Mouse (Mus musculus): ENCODE measurements around the gene Ldlrap1. TPM values are rescaled to one million over a fixed set of nuclear protein-coding genes. Genes with fewer than 3 reads are reported as not detected.

The Ldlrap1 gene
- polyA plus RNA-seq, 1 experiment = 19.0 TPM

GRCm38 (mm10) chr4:134753516-134754261 is 14.1 kb downstream of the Ldlrap1 start:
- H3K4me2 ChIP-seq (ENCODE audit: low read depth) = no peak overlapping the region
- no peak for TF ChIP-seq MYOG (IDR thresholded peaks at IDR 0.05; ENCODE audit: control insufficient read depth in 1 of 3, insufficient read depth in 1 of 3, insufficient read length in 2 of 3, low read depth in 2 of 3)
- TF ChIP-seq MAX (IDR thresholded peaks at IDR 0.05; ENCODE audit: low read depth) = no peak
- no peak for TF ChIP-seq POLR2AphosphoS2 (IDR thresholded peaks at IDR 0.05; ENCODE audit: insufficient read length, low read depth)
- TF ChIP-seq TCF3 (IDR thresholded peaks at IDR 0.05; ENCODE audit: insufficient read length, low read depth) = no peak
- TF ChIP-seq TCF12 (IDR thresholded peaks at IDR 0.05; ENCODE audit: insufficient read depth, poor library complexity, severe bottlenecking) = no peak
- TF ChIP-seq CEBPB (IDR thresholded peaks at IDR 0.05; ENCODE audit: insufficient read depth, poor library complexity, severe bottlenecking) = no peak
- no peak for TF ChIP-seq MYOD1 (IDR thresholded peaks at IDR 0.05; ENCODE audit: control insufficient read depth in 1 of 3, insufficient read length in 2 of 3, low read depth in 2 of 3)
- no peak for TF ChIP-seq USF1 (IDR thresholded peaks at IDR 0.05; ENCODE audit: low read depth)
- TF ChIP-seq REST (IDR thresholded peaks at IDR 0.05; ENCODE audit: insufficient read depth, insufficient read length) = no peak
- TF ChIP-seq E2F4 (IDR thresholded peaks at IDR 0.05; ENCODE audit: insufficient read depth) = no peak
- no peak for TF ChIP-seq SRF (IDR thresholded peaks at IDR 0.05; ENCODE audit: control insufficient read depth, insufficient read length, low read depth)
- TF ChIP-seq POLR2A (IDR thresholded peaks at IDR 0.05; ENCODE audit: insufficient read length, low read depth) = no peak
- H3K27me3 ChIP-seq (ENCODE audit: control insufficient read depth, insufficient read depth, insufficient read length) = no peaks in the 10 kb centered on the region
- peaks cover 6% of the 10 kb centered on the region for H3K79me2 ChIP-seq (ENCODE audit: control insufficient read depth, insufficient read depth)
- H3K4me3 ChIP-seq = no peak overlapping the region
- H3K36me3 ChIP-seq (ENCODE audit: control insufficient read depth, insufficient read depth) = peaks cover 3% of the 10 kb centered on the region
- no peak overlapping the region for H3ac ChIP-seq (ENCODE audit: control insufficient read depth, insufficient read length)

GRCm38 (mm10) chr4:134752911-134753426 is 14.9 kb downstream of the Ldlrap1 start:
- H3K27me3 ChIP-seq (ENCODE audit: control insufficient read depth, insufficient read depth, insufficient read length) = no peaks in the 10 kb centered on the region
- no peak overlapping the region for H3K4me3 ChIP-seq
- no peaks in the 10 kb centered on the region for H3K79me2 ChIP-seq (ENCODE audit: control insufficient read depth, insufficient read depth)
- TF ChIP-seq POLR2AphosphoS2 (IDR thresholded peaks at IDR 0.05; ENCODE audit: insufficient read length, low read depth) (no peak), E2F4 (IDR thresholded peaks at IDR 0.05; ENCODE audit: insufficient read depth) (no peak), TCF12 (IDR thresholded peaks at IDR 0.05; ENCODE audit: insufficient read depth, poor library complexity, severe bottlenecking) (no peak), MYOG (IDR thresholded peaks at IDR 0.05; ENCODE audit: control insufficient read depth in 1 of 3, insufficient read depth in 1 of 3, insufficient read length in 2 of 3, low read depth in 2 of 3) (no peak), TCF3 (IDR thresholded peaks at IDR 0.05; ENCODE audit: insufficient read length, low read depth) (no peak), MYOD1 (IDR thresholded peaks at IDR 0.05; ENCODE audit: control insufficient read depth in 1 of 3, insufficient read length in 2 of 3, low read depth in 2 of 3) (no peak), SRF (IDR thresholded peaks at IDR 0.05; ENCODE audit: control insufficient read depth, insufficient read length, low read depth) (no peak), MAX (IDR thresholded peaks at IDR 0.05; ENCODE audit: low read depth) (no peak)
- H3ac ChIP-seq (ENCODE audit: control insufficient read depth, insufficient read length) = no peak overlapping the region
- no peak overlapping the region for H3K4me2 ChIP-seq (ENCODE audit: low read depth)
- peaks cover 4% of the 10 kb centered on the region for H3K36me3 ChIP-seq (ENCODE audit: control insufficient read depth, insufficient read depth)

GRCm38 (mm10) chr4:134751682-134752380 is 16.0 kb downstream of the Ldlrap1 start:
- TF ChIP-seq MYOD1 (IDR thresholded peaks at IDR 0.05; ENCODE audit: control insufficient read depth in 1 of 3, insufficient read length in 2 of 3, low read depth in 2 of 3) = no peak
- no peak for TF ChIP-seq SRF (IDR thresholded peaks at IDR 0.05; ENCODE audit: control insufficient read depth, insufficient read length, low read depth)
- no peak for TF ChIP-seq POLR2A (IDR thresholded peaks at IDR 0.05; ENCODE audit: insufficient read length, low read depth)
- no peak for TF ChIP-seq REST (IDR thresholded peaks at IDR 0.05; ENCODE audit: insufficient read depth, insufficient read length)
- no peak for TF ChIP-seq TCF12 (IDR thresholded peaks at IDR 0.05; ENCODE audit: insufficient read depth, poor library complexity, severe bottlenecking)
- Histone ChIP-seq H3K4me2 (ENCODE audit: low read depth) (no peak overlapping the region), H3K36me3 (ENCODE audit: control insufficient read depth, insufficient read depth) (peaks cover 4% of the 10 kb centered on the region), H3K79me2 (ENCODE audit: control insufficient read depth, insufficient read depth) (no peaks in the 10 kb centered on the region), H3K27me3 (ENCODE audit: control insufficient read depth, insufficient read depth, insufficient read length) (no peaks in the 10 kb centered on the region), H3ac (ENCODE audit: control insufficient read depth, insufficient read length) (no peak overlapping the region), H3K4me3 (no peak overlapping the region)

GRCm38 (mm10) chr4:134750825-134751224 is 17.0 kb downstream of the Ldlrap1 start:
- no peak for TF ChIP-seq SRF (IDR thresholded peaks at IDR 0.05; ENCODE audit: control insufficient read depth, insufficient read length, low read depth)
- TF ChIP-seq USF1 (IDR thresholded peaks at IDR 0.05; ENCODE audit: low read depth) = no peak
- no peak for TF ChIP-seq MYOG (IDR thresholded peaks at IDR 0.05; ENCODE audit: control insufficient read depth in 1 of 3, insufficient read depth in 1 of 3, insufficient read length in 2 of 3, low read depth in 2 of 3)
- no peak for TF ChIP-seq REST (IDR thresholded peaks at IDR 0.05; ENCODE audit: insufficient read depth, insufficient read length)
- no peak for TF ChIP-seq CEBPB (IDR thresholded peaks at IDR 0.05; ENCODE audit: insufficient read depth, poor library complexity, severe bottlenecking)
- TF ChIP-seq POLR2A (IDR thresholded peaks at IDR 0.05; ENCODE audit: insufficient read length, low read depth) = no peak
- no peak for TF ChIP-seq E2F4 (IDR thresholded peaks at IDR 0.05; ENCODE audit: insufficient read depth)
- no peak for TF ChIP-seq TCF12 (IDR thresholded peaks at IDR 0.05; ENCODE audit: insufficient read depth, poor library complexity, severe bottlenecking)
- no peak for TF ChIP-seq MYOD1 (IDR thresholded peaks at IDR 0.05; ENCODE audit: control insufficient read depth in 1 of 3, insufficient read length in 2 of 3, low read depth in 2 of 3)
- no peak for TF ChIP-seq MAX (IDR thresholded peaks at IDR 0.05; ENCODE audit: low read depth)
- Histone ChIP-seq H3K36me3 (ENCODE audit: control insufficient read depth, insufficient read depth) (peaks cover 4% of the 10 kb centered on the region), H3K4me2 (ENCODE audit: low read depth) (no peak overlapping the region), H3K27me3 (ENCODE audit: control insufficient read depth, insufficient read depth, insufficient read length) (no peaks in the 10 kb centered on the region), H3ac (ENCODE audit: control insufficient read depth, insufficient read length) (no peak overlapping the region), H3K79me2 (ENCODE audit: control insufficient read depth, insufficient read depth) (no peaks in the 10 kb centered on the region), H3K4me3 (no peak overlapping the region)
